Mouse (Mus musculus) liver, embryonic 11.5 days (tissue): ENCODE results near the gene Palm2. TPM values are rescaled to one million over a fixed set of nuclear protein-coding genes. Genes with fewer than 3 reads are reported as not detected.

ENCODE experiments used
- ATAC-seq: fragments of 200-750 bp; cut with Nextera tagmentation; replicated peaks from 2 replicates; pipeline ENCODE4 v1.8.0; 2017; ENCODE audit warnings: moderate number of reproducible peaks, mild to moderate bottlenecking, moderate TSS enrichment, moderate library complexity; ENCODE audit not compliant: low FRiP score
- DNase-seq: peaks from one replicate; pipeline ENCODE4 v3.0.0-alpha.2; 2017; ENCODE audit warnings: low spot score
- H3K27ac ChIP-seq: fragments of 300-500 bp; sonication (generic); 2 replicates; pipeline ENCODE4 v1.5.1; 2014; ENCODE audit warnings: mild to moderate bottlenecking, low read depth, low read length, control low read depth
- H3K27me3 ChIP-seq: fragments of 300-500 bp; sonication (generic); replicated peaks from 2 replicates; pipeline ENCODE4 v1.6.1; 2014; ENCODE audit warnings: low read length, mixed read lengths; ENCODE audit not compliant: control insufficient read depth, insufficient read depth
- H3K36me3 ChIP-seq: fragments of 300-500 bp; sonication (generic); 2 replicates; pipeline ENCODE4 v1.6.1; 2014; ENCODE audit warnings: mild to moderate bottlenecking, low read length, moderate library complexity, mixed read lengths; ENCODE audit not compliant: control insufficient read depth, insufficient read depth
- H3K4me1 ChIP-seq: fragments of 300-500 bp; sonication (generic); replicated peaks from 2 replicates; pipeline ENCODE4 v1.6.1; 2014; ENCODE audit warnings: low read length, mixed read lengths; ENCODE audit not compliant: control insufficient read depth, insufficient read depth
- H3K4me2 ChIP-seq: fragments of 300-500 bp; sonication (generic); 2 replicates; pipeline ENCODE4 v1.6.1; 2014; ENCODE audit warnings: mild to moderate bottlenecking, control low read depth, moderate library complexity
- H3K4me3 ChIP-seq: fragments of 300-500 bp; sonication (generic); 2 replicates; pipeline ENCODE4 v1.5.1; 2014; ENCODE audit warnings: low read depth, low read length, control low read depth
- H3K9ac ChIP-seq: fragments of 300-500 bp; sonication (generic); 2 replicates; pipeline ENCODE4 v1.6.1; 2014; ENCODE audit warnings: low read depth, low read length, control low read depth
- H3K9me3 ChIP-seq: fragments of 300-500 bp; sonication (generic); 2 replicates; pipeline ENCODE4 v1.6.1; 2016; ENCODE audit warnings: low read length, inconsistent platforms, mixed read lengths; ENCODE audit not compliant: control insufficient read depth
- WGBS: fragments of 180-500 bp; shearing (Covaris S2); extraction: QIAGEN DNeasy Blood & Tissue Kit; methylation state at CpG from one replicate; pipeline ENCODE4 v1.1.7; 2014; 5-methylcytosine and 5-hydroxymethylcytosine counted together
- polyA plus RNA-seq: library from polyadenylated mRNA; unstranded; fragments of >200 nt; fragmentation: Nextera tagmentation; extraction: Ambion mirVana; gene quantifications from 2 replicates; pipeline ENCODE4 v1.2.1, GENCODE M21; 2014

Palm2 gene
- polyA plus RNA-seq, 1 experiment from 2014 or later, result 0.71 TPM

- Histone ChIP-seq H3K27ac (no peak overlapping the region), H3K4me3 (no peak overlapping the region), H3K4me1 (no peaks in the 10 kb centered on the region), H3K27me3 (no peaks in the 10 kb centered on the region), H3K9ac (no peak overlapping the region), H3K9me3 (no peaks in the 10 kb centered on the region), H3K4me2 (no peak overlapping the region), H3K36me3 (no peaks in the 10 kb centered on the region)
- no peak for ATAC-seq
- DNase-seq, result no peak
- 61% methylated on average over 3 of the region's 3 CpGs for WGBS
Measured at GRCm38 (mm10) chr4:57524461-57524860, 90.4 kb downstream of the Palm2 start.

GRCm38 (mm10) chr4:57525221-57526011, 91.4 kb downstream of the Palm2 start:
- 67% methylated on average over 9 of the region's 9 CpGs for WGBS
- Histone ChIP-seq H3K27me3 (no peaks in the 10 kb centered on the region), H3K27ac (no peak overlapping the region; the same call in 1 of the 2 replicates), H3K36me3 (no peaks in the 10 kb centered on the region), H3K4me1 (no peaks in the 10 kb centered on the region), H3K4me3 (no peak overlapping the region), H3K9me3 (no peaks in the 10 kb centered on the region), H3K4me2 (no peak overlapping the region), H3K9ac (no peak overlapping the region)
- no peak for DNase-seq
- ATAC-seq, result no peak

- Histone ChIP-seq H3K9me3 (no peaks in the 10 kb centered on the region), H3K4me1 (no peaks in the 10 kb centered on the region), H3K4me2 (no peak overlapping the region), H3K9ac (no peak overlapping the region), H3K27ac (no peak overlapping the region), H3K4me3 (no peak overlapping the region), H3K36me3 (no peaks in the 10 kb centered on the region), H3K27me3 (no peaks in the 10 kb centered on the region)
- ATAC-seq (no peak), DNase-seq (no peak)
Measured at GRCm38 (mm10) chr4:57528296-57528695, 94.2 kb downstream of the Palm2 start.

GRCm38 (mm10) chr4:57533686-57534085, 99.6 kb downstream of the Palm2 start:
- no peak overlapping the region for H3K9ac ChIP-seq
- 74% methylated on average over 6 of the region's 6 CpGs for WGBS

GRCm38 (mm10) chr4:57534232-57534631, 100.2 kb downstream of the Palm2 start:
- no peak for ATAC-seq
- no peaks in the 10 kb centered on the region for H3K4me1 ChIP-seq
- no peaks in the 10 kb centered on the region for H3K36me3 ChIP-seq
- no peaks in the 10 kb centered on the region for H3K9me3 ChIP-seq
- no peaks in the 10 kb centered on the region for H3K27me3 ChIP-seq
- no peak overlapping the region for H3K4me3 ChIP-seq
- WGBS, result 62% methylated on average over 6 of the region's 6 CpGs
- no peak for DNase-seq
- no peak overlapping the region for H3K9ac ChIP-seq
- H3K4me2 ChIP-seq, result no peak overlapping the region
- no peak overlapping the region for H3K27ac ChIP-seq

More at GRCm38 (mm10) chr4:57533686-57534085, 99.6 kb downstream of the Palm2 start:
- no peak for DNase-seq
- Histone ChIP-seq H3K27me3 (no peaks in the 10 kb centered on the region), H3K36me3 (no peaks in the 10 kb centered on the region), H3K27ac (no peak overlapping the region), H3K9me3 (no peaks in the 10 kb centered on the region), H3K4me3 (no peak overlapping the region), H3K4me1 (no peaks in the 10 kb centered on the region), H3K4me2 (no peak overlapping the region)
- ATAC-seq, result no peak

- no peaks in the 10 kb centered on the region for H3K4me1 ChIP-seq
- DNase-seq (no peak), ATAC-seq (no peak)
- H3K4me3 ChIP-seq, result no peak overlapping the region
- H3K27ac ChIP-seq, result no peak overlapping the region
- no peak overlapping the region for H3K9ac ChIP-seq
- H3K4me2 ChIP-seq, result no peak overlapping the region
- no peaks in the 10 kb centered on the region for H3K36me3 ChIP-seq
- 83% methylated on average over 4 of the region's 4 CpGs for WGBS
- no peaks in the 10 kb centered on the region for H3K9me3 ChIP-seq
- no peaks in the 10 kb centered on the region for H3K27me3 ChIP-seq
Measured at GRCm38 (mm10) chr4:57535087-57535486, 101.0 kb downstream of the Palm2 start.

- 37% methylated on average over 4 of the region's 4 CpGs for WGBS
- Histone ChIP-seq H3K9ac (no peak overlapping the region), H3K9me3 (no peaks in the 10 kb centered on the region), H3K27me3 (no peaks in the 10 kb centered on the region), H3K27ac (no peak overlapping the region), H3K4me1 (no peaks in the 10 kb centered on the region), H3K4me3 (no peak overlapping the region), H3K4me2 (no peak overlapping the region), H3K36me3 (no peaks in the 10 kb centered on the region)
- DNase-seq, result no peak
- ATAC-seq, result no peak
Measured at GRCm38 (mm10) chr4:57538029-57538688, 104.1 kb downstream of the Palm2 start.

GRCm38 (mm10) chr4:57543692-57544256, 109.7 kb downstream of the Palm2 start:
- Histone ChIP-seq H3K36me3 (no peaks in the 10 kb centered on the region), H3K4me2 (no peak overlapping the region), H3K4me3 (no peak overlapping the region), H3K9me3 (no peaks in the 10 kb centered on the region), H3K27me3 (no peaks in the 10 kb centered on the region), H3K27ac (no peak overlapping the region; the same call in 1 of the 2 replicates), H3K9ac (no peak overlapping the region), H3K4me1 (no peaks in the 10 kb centered on the region)
- ATAC-seq (no peak), DNase-seq (no peak)
- WGBS, result 19% methylated on average over 6 of the region's 6 CpGs
